Mouse (Mus musculus): ENCODE data around the gene Mrps16.

GRCm38 (mm10) chr14:20397220-20397619, 3.8 kb upstream of the Mrps16 start:
- TF ChIP-seq CTCF (conservative IDR thresholded peaks at IDR 0.05; ENCODE audit: insufficient read depth, insufficient read length, low read depth, low read length): no peak
- TF ChIP-seq POLR2A (IDR thresholded peaks at IDR 0.05; ENCODE audit: low read depth, low read length): no peak
